Mouse (Mus musculus) left cerebral cortex, postnatal 10 days (tissue): ENCODE data around the gene Cabp2. TPM values are rescaled to one million over a fixed set of nuclear protein-coding genes. Genes with fewer than 3 reads are reported as not detected.
"Not testable (repeated sequence)": the region's sequence is repeated elsewhere in the genome, so short reads cannot be mapped to it uniquely, and the experiment has no call there.

Source experiments
- DNase-seq, 2 experiments: peaks; one replicate each; pipeline ENCODE4 v3.0.0; 2021 to 2022; ENCODE audit warnings: low spot score in 2 of 2, mixed read lengths in 1 of 2; ENCODE audit errors: extremely low spot score in 1 of 2
- intact Hi-C: fragments of 180-260 bp; cut with DNase I; formaldehyde crosslinking; loops from one replicate; pipeline ENCODE4 v1.15.1; 2025
- total RNA-seq, 2 experiments: library from RNA; stranded (reverse); gene quantifications; 2 replicates each; pipeline ENCODE4 v1.2.3; 2021

Gene Cabp2
- total RNA-seq, 2 experiments from 2014 or later: not detected

DNA sequence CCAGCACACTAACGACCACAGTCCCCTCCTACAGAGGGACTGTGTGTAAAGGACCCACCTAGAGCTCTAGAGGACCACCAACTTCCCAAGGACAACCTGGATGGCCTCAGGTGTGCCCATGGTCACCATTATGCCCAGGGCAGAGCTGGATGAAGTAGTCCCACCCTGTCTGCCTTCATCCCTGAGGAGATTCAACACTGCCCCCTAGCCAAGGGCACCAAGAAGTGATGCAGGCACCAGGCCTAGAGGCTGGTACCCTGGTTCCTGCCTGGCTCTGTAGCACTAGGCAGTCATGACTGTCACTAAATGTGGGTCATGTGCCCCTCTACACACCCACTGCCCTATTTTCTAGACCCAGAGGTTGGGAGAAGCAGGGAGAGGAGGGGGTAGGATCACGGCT, 50.4 kb downstream of the Cabp2 start:
- intact Hi-C loops: no loop called here
- DNase-seq: no peak

DNA sequence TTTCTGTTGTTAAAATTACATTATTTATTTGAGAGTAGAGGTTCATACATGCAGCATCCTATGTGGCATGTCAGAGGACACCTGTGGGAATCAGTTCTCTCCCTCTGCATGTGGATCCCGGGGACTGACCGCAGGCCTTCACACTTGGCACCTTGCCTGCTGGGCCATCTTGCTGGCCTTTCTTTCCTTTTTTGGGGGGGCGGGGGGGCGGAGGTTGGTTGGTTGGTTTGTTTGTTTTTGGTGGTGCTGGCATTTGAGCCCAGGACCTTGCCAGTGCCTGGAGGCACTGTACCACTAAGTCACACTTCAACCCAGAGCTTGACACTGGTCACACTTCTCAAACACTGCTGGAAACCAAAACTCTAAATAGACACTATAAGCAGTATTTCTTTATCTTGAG, 53.0 kb downstream of the Cabp2 start:
- intact Hi-C loops: no loop called here
- DNase-seq: peak in 1 of 2 experiments; percentile 32

DNA sequence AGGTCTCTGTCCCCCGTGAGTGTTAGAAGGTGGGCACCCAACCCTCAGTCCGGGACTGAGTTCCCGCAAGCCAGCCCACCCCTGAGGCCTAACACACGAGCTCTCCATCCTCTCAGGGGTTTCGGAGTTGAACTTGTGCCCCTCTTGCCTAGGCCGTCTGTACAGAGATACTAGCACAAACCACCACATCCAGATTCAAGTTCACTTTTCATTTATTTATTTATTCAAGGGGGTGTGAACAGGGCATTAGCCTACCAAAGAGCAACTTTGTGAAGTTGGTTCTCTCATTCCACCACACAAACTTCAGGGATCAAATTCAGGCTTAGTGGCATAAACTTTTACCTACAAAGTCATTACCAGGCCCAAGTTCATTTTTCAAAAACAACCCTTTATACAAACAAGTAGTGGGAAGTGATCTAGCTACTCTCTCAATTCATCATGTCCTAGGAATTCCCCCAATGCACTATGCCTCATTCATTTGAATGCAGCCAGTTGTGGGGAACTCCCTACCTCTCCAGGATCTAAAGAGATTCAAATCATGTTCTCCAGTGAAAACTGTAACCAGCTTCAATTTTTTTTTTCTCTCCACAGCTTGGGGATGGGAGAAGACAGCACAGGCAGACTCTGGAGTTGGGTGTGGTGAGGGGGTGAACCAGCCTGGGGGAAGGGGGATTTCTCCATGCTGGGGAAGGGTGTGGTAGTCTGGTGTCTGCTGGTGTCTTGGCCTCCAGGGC, 54.0 kb downstream of the Cabp2 start:
- intact Hi-C loops: not testable (repeated sequence)
- DNase-seq: peak in 1 of 2 experiments; percentile 15

DNA sequence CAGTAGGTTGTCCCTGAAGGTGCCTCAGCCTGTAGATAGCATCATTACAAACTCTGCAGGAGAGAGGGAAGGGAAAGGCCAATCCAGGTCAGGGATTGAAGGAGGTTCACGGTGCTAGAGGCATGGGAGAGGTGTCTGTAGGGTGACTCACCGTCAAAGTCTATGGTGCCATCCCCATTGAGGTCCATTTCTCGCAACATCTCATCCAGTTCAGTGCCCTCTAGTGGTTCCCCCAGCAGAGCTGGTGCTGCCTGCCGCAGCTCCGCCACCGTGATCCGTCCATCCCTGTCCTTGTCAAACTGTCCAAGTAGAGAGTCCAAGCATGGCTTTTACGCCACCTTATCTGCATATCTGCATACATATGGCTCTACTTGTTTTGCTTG, 54.6 kb downstream of the Cabp2 start:
- intact Hi-C loops: not testable (repeated sequence)
- DNase-seq: peak in 1 of 2 experiments; percentile 12

DNA sequence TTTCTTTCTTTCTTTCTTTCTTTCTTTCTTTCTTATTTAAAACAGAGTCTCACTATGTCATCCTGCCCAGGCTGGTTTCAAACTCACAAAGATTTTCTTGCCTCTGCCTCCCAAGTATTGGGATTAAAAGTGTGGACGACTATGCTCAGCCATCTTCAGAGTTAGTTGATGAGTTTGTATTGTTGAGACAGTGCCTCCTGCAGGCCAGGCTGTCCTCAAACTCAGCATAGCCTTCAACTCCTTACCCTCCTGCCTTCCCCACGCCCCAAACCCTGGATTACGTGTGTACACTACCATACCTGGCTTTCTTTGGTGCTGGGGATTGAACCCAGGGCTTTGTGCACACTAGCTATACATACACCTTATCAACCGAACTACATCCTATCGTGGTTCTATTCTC, 55.1 kb downstream of the Cabp2 start:
- no peak for DNase-seq
- intact Hi-C loops: no loop called here

Other genes starting within 250 kb of the Cabp2 start
- 10 to 100 TPM; 77.3 to 93.0 TPM for gene Chka, start 229.8 kb upstream of the Cabp2 start, total RNA-seq
- gene Tcirg1, start 174.4 kb upstream of the Cabp2 start, total RNA-seq: 10 to 100 TPM; 14.2 to 22.4 TPM
- gene Ndufs8, start 168.8 kb upstream of the Cabp2 start, total RNA-seq: 100 to 1,000 TPM; 123 to 130 TPM
- 1 to 10 TPM; 1.5 to 1.7 TPM for gene Aldh3b1, start 151.8 kb upstream of the Cabp2 start, total RNA-seq
- gene Unc93b1, start 146.4 kb upstream of the Cabp2 start, total RNA-seq: 10 to 100 TPM; 15.0 to 16.3 TPM
- not detected for gene Aldh3b3, start 122.9 kb upstream of the Cabp2 start, total RNA-seq
- gene Aldh3b2, start 109.2 kb upstream of the Cabp2 start, total RNA-seq: 1 to 10 TPM; 2.3 to 2.4 TPM
- gene Acy3, start 95.0 kb upstream of the Cabp2 start, total RNA-seq: 1 to 10 TPM; 1.7 to 1.8 TPM
- gene Tbx10, start 88.8 kb upstream of the Cabp2 start, total RNA-seq: not detected
- 10 to 100 TPM in 1 of 2 experiments, 1 to 10 TPM in 1; 9.7 to 11.2 TPM for gene Nudt8, start 81.0 kb upstream of the Cabp2 start, total RNA-seq
- 1 to 10 TPM in 1 of 2 experiments, under 1 TPM in 1; 0.81 to 1.4 TPM for gene Gm49405, start 81.0 kb upstream of the Cabp2 start, total RNA-seq
- 1 to 10 TPM; 3.3 to 4.1 TPM for gene Doc2g, start 78.3 kb upstream of the Cabp2 start, total RNA-seq
- gene Ndufv1, start 68.8 kb upstream of the Cabp2 start, total RNA-seq: 100 to 1,000 TPM; 209 to 221 TPM
- gene Gstp1, start 43.6 kb upstream of the Cabp2 start, total RNA-seq: 100 to 1,000 TPM; 226 to 232 TPM
- gene Gstp2, start 35.6 kb upstream of the Cabp2 start, total RNA-seq: 10 to 100 TPM; 21.7 to 24.2 TPM
- gene Gstp3, start 22.0 kb upstream of the Cabp2 start, total RNA-seq: not detected
- gene Cdk2ap2, start 15.6 kb downstream of the Cabp2 start, total RNA-seq: 10 to 100 TPM; 20.4 to 21.6 TPM
- gene Pitpnm1, start 18.4 kb downstream of the Cabp2 start, total RNA-seq: 100 to 1,000 TPM; 234 to 237 TPM
- gene Aip, start 44.3 kb downstream of the Cabp2 start, total RNA-seq: 10 to 100 TPM; 74.2 to 83.5 TPM
- gene Gpr152, start 58.2 kb downstream of the Cabp2 start, total RNA-seq: not detected
- under 1 TPM in 1 of 2 experiments, not detected in 1; 0.24 TPM for gene Cabp4, start 62.5 kb downstream of the Cabp2 start, total RNA-seq
- 10 to 100 TPM; 80.4 to 92.7 TPM for gene Coro1b, start 67.0 kb downstream of the Cabp2 start, total RNA-seq
- gene Ptprcap, start 72.0 kb downstream of the Cabp2 start, total RNA-seq: 1 to 10 TPM in 1 of 2 experiments, under 1 TPM in 1; 0.65 to 2.0 TPM
- 10 to 100 TPM; 34.1 to 35.0 TPM for gene Rps6kb2, start 81.8 kb downstream of the Cabp2 start, total RNA-seq
- 1 to 10 TPM; 3.1 to 3.5 TPM for gene Carns1, start 93.9 kb downstream of the Cabp2 start, total RNA-seq
- gene Tbc1d10c, start 109.7 kb downstream of the Cabp2 start, total RNA-seq: 1 to 10 TPM; 2.0 to 3.5 TPM
- 100 to 1,000 TPM; 331 to 336 TPM for gene Ppp1ca, start 110.5 kb downstream of the Cabp2 start, total RNA-seq
- 1 to 10 TPM; 8.9 to 9.3 TPM for gene Rad9a, start 120.1 kb downstream of the Cabp2 start, total RNA-seq
- gene Clcf1, start 132.7 kb downstream of the Cabp2 start, total RNA-seq: 1 to 10 TPM; 1.5 to 1.7 TPM
- gene AC109138.7, start 132.8 kb downstream of the Cabp2 start, total RNA-seq: not detected
- gene Pold4, start 150.3 kb downstream of the Cabp2 start, total RNA-seq: 10 to 100 TPM; 12.8 to 16.2 TPM
- 10 to 100 TPM; 49.5 to 55.1 TPM for gene Ssh3, start 187.6 kb downstream of the Cabp2 start, total RNA-seq
- 10 to 100 TPM; 87.8 to 91.7 TPM for gene Ankrd13d, start 201.6 kb downstream of the Cabp2 start, total RNA-seq
- gene Grk2, start 224.6 kb downstream of the Cabp2 start, total RNA-seq: 100 to 1,000 TPM; 146 to 154 TPM